Mouse (Mus musculus) olfactory bulb, adult 2 months (tissue): ENCODE results near the gene Tmem239.

Experiments
- CTCF ChIP-seq: fragments of 200-500 bp; IDR thresholded peaks from 2 replicates; pipeline ENCODE4 v1.5.1; 2012; ENCODE audit warnings: low read depth, mild to moderate bottlenecking, low read length, moderate library complexity; ENCODE audit not compliant: insufficient read depth
- POLR2A ChIP-seq: fragments of 200-500 bp; IDR thresholded peaks from 2 replicates; pipeline ENCODE4 v1.6.1; 2012; ENCODE audit warnings: mild to moderate bottlenecking, low read depth, low read length, moderate library complexity; ENCODE audit not compliant: insufficient read depth

- no peak for TF ChIP-seq POLR2A
- no peak for TF ChIP-seq CTCF
These were observed 42.9 kb downstream of the Tmem239 start for GRCm38 (mm10) chr2:130449021-130449793.
